Mouse (Mus musculus): Measurements from ENCODE around the gene Prl2c5. TPM values are rescaled to one million over a fixed set of nuclear protein-coding genes. Genes with fewer than 3 reads are reported as not detected.
"Not testable (repeated sequence)": the region's sequence is repeated elsewhere in the genome, so short reads cannot be mapped to it uniquely, and the experiment has no call there.

Gene Prl2c5
- not detected in 2 replicates for polyA plus RNA-seq (2014; fragmentation: Nextera tagmentation; extraction: Ambion mirVana)

GRCm38 (mm10) chr13:13182415-13182814 lies at the start of gene Prl2c5:
Gene Prl2c5, plus strand, starts transcription at chr13:13182715.
- not testable (repeated sequence) for H3K4me2 ChIP-seq (ENCODE audit: low read length); ATAC-seq (replicated peaks; ENCODE audit: low FRiP score, low TSS enrichment, low read depth); H3K4me1 ChIP-seq (replicated peaks; ENCODE audit: control insufficient read depth, insufficient read depth, low read length); H3K9me3 ChIP-seq (ENCODE audit: control insufficient read depth, low read length); H3K27ac ChIP-seq (ENCODE audit: low read depth); H3K27me3 ChIP-seq (replicated peaks; ENCODE audit: control insufficient read depth, insufficient read depth, low read length); DNase-seq (ENCODE audit: low spot score); H3K9ac ChIP-seq (ENCODE audit: low read length); H3K36me3 ChIP-seq (ENCODE audit: control insufficient read depth, insufficient read depth, low read length); H3K4me3 ChIP-seq (ENCODE audit: low read depth, low read length)
- 62% methylated on average over 2 of the region's 2 CpGs for WGBS

DNA sequence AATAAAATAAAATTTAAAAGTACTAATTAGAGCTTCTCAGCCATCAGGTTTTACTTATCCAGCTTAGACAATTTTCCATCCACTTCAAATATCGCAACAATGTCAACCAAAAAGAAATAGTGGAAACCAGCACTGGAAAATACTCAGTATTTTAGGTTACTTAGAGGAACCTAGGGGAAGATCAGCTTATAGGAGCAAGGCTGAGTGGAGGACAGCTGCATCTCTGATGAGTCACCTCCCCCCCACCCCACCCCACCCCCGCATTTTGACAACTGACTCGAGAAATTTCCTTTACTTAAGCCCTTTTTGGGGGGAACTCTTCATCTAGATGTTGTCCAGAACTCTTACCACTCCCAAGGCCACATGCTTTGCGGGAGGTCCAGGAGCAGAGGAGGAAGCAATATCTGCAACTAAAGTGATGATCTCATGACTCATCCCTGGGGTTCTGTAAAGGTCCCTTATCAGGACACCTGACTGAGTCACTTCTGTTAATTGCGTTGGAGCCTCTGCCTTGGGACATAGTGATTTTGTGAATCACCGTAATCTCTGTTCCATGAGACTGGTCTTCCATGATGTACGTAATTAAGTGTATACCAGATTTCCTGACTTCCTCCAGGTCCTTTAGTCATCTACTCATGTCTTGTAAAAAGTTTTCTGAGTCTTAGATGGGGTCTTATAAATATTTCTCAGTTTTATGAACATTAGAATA lies 19.6 kb upstream of the Prl2c5 start:
- not testable (repeated sequence) for DNase-seq (ENCODE audit: low spot score); H3K36me3 ChIP-seq (ENCODE audit: control insufficient read depth, insufficient read depth, low read length); H3K4me2 ChIP-seq (ENCODE audit: low read length); H3K9me3 ChIP-seq (ENCODE audit: control insufficient read depth, low read length); H3K4me1 ChIP-seq (replicated peaks; ENCODE audit: control insufficient read depth, insufficient read depth, low read length); H3K27me3 ChIP-seq (replicated peaks; ENCODE audit: control insufficient read depth, insufficient read depth, low read length); H3K9ac ChIP-seq (ENCODE audit: low read length); ATAC-seq (replicated peaks; ENCODE audit: low FRiP score, low TSS enrichment, low read depth); H3K4me3 ChIP-seq (ENCODE audit: low read depth, low read length); H3K27ac ChIP-seq (ENCODE audit: low read depth)
- 64% methylated on average over 3 of the region's 7 CpGs for WGBS

- H3K27ac ChIP-seq (ENCODE audit: low read depth); H3K4me1 ChIP-seq (replicated peaks; ENCODE audit: control insufficient read depth, insufficient read depth, low read length); DNase-seq (ENCODE audit: low spot score); H3K9ac ChIP-seq (ENCODE audit: low read length); H3K4me3 ChIP-seq (ENCODE audit: low read depth, low read length); ATAC-seq (replicated peaks; ENCODE audit: low FRiP score, low TSS enrichment, low read depth); H3K4me2 ChIP-seq (ENCODE audit: low read length); H3K27me3 ChIP-seq (replicated peaks; ENCODE audit: control insufficient read depth, insufficient read depth, low read length); H3K9me3 ChIP-seq (ENCODE audit: control insufficient read depth, low read length); H3K36me3 ChIP-seq (ENCODE audit: control insufficient read depth, insufficient read depth, low read length): not testable (repeated sequence)
- WGBS, result 89% methylated on average over 2 of the region's 2 CpGs
Measured at GRCm38 (mm10) chr13:13168631-13169030, 13.9 kb upstream of the Prl2c5 start.

DNA sequence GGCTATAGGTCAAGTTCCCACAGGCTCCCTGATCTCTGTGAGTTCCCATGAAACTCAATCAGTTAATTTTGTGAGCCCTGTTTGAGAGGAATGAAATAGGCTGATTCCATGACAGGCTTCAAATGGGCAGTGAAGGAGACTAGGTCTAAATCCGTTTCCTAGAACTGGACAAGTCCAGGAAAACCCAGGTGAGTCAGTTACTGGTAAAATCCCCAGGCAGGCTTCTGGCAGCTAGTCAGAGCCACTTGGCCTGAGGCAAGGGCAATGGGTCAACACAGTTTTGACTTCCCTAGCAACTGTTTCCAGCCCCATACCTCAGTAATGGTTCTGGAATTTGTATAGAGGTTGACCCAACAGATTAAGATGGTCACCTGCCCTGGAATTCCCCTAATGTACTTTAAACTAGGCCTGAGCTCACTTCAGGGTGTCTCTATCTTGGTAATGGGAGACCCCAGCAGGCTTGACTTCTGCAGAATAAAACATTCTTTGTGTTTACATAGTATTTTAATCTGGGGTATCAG lies 8.8 kb upstream of the Prl2c5 start:
- not testable (repeated sequence) for H3K4me1 ChIP-seq (replicated peaks; ENCODE audit: control insufficient read depth, insufficient read depth, low read length); H3K9ac ChIP-seq (ENCODE audit: low read length); H3K4me2 ChIP-seq (ENCODE audit: low read length); H3K4me3 ChIP-seq (ENCODE audit: low read depth, low read length); H3K27ac ChIP-seq (ENCODE audit: low read depth); H3K9me3 ChIP-seq (ENCODE audit: control insufficient read depth, low read length); H3K27me3 ChIP-seq (replicated peaks; ENCODE audit: control insufficient read depth, insufficient read depth, low read length); H3K36me3 ChIP-seq (ENCODE audit: control insufficient read depth, insufficient read depth, low read length); DNase-seq (ENCODE audit: low spot score); ATAC-seq (replicated peaks; ENCODE audit: low FRiP score, low TSS enrichment, low read depth)
- 81% methylated on average over 1 of the region's 1 CpGs for WGBS

- not testable (repeated sequence) for H3K9ac ChIP-seq (ENCODE audit: low read length); H3K4me1 ChIP-seq (replicated peaks; ENCODE audit: control insufficient read depth, insufficient read depth, low read length); H3K4me2 ChIP-seq (ENCODE audit: low read length); H3K4me3 ChIP-seq (ENCODE audit: low read depth, low read length); H3K9me3 ChIP-seq (ENCODE audit: control insufficient read depth, low read length); H3K36me3 ChIP-seq (ENCODE audit: control insufficient read depth, insufficient read depth, low read length); DNase-seq (ENCODE audit: low spot score); ATAC-seq (replicated peaks; ENCODE audit: low FRiP score, low TSS enrichment, low read depth); H3K27me3 ChIP-seq (replicated peaks; ENCODE audit: control insufficient read depth, insufficient read depth, low read length); H3K27ac ChIP-seq (ENCODE audit: low read depth)
- WGBS, result 70% methylated on average over 2 of the region's 2 CpGs
Measured at GRCm38 (mm10) chr13:13175736-13176135, 6.8 kb upstream of the Prl2c5 start.

GRCm38 (mm10) chr13:13211168-13211567 lies 28.7 kb downstream of the Prl2c5 start:
- H3K9me3 ChIP-seq (ENCODE audit: control insufficient read depth, low read length); H3K4me1 ChIP-seq (replicated peaks; ENCODE audit: control insufficient read depth, insufficient read depth, low read length); H3K9ac ChIP-seq (ENCODE audit: low read length); H3K4me2 ChIP-seq (ENCODE audit: low read length); ATAC-seq (replicated peaks; ENCODE audit: low FRiP score, low TSS enrichment, low read depth); H3K4me3 ChIP-seq (ENCODE audit: low read depth, low read length); H3K27me3 ChIP-seq (replicated peaks; ENCODE audit: control insufficient read depth, insufficient read depth, low read length); H3K27ac ChIP-seq (ENCODE audit: low read depth); DNase-seq (ENCODE audit: low spot score); H3K36me3 ChIP-seq (ENCODE audit: control insufficient read depth, insufficient read depth, low read length): not testable (repeated sequence)

DNA sequence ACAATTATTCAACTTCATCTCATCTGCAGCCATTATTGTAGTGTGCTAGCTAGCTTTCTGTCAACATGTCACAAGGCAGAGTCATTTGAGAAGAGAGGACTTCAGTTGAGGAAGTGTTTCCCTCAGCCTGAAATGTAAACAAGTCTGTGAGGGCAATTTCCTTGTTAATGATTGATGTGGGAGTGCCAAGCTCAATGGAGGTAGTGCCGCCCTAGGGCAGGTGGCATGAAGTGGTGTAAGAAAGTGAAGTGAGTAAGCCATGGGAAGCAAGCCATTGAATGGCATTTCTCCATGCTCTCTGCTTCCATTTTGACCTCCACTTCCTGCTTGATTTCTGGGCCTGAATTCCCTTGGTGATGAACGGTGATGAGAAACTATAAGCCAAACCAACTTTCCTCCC lies 33.8 kb downstream of the Prl2c5 start:
- not testable (repeated sequence) for H3K9ac ChIP-seq (ENCODE audit: low read length); H3K9me3 ChIP-seq (ENCODE audit: control insufficient read depth, low read length); H3K4me2 ChIP-seq (ENCODE audit: low read length); H3K27ac ChIP-seq (ENCODE audit: low read depth); H3K4me1 ChIP-seq (replicated peaks; ENCODE audit: control insufficient read depth, insufficient read depth, low read length); ATAC-seq (replicated peaks; ENCODE audit: low FRiP score, low TSS enrichment, low read depth); H3K27me3 ChIP-seq (replicated peaks; ENCODE audit: control insufficient read depth, insufficient read depth, low read length); H3K4me3 ChIP-seq (ENCODE audit: low read depth, low read length); H3K36me3 ChIP-seq (ENCODE audit: control insufficient read depth, insufficient read depth, low read length); DNase-seq (ENCODE audit: low spot score)
- WGBS, result 77% methylated on average over 2 of the region's 2 CpGs

DNA sequence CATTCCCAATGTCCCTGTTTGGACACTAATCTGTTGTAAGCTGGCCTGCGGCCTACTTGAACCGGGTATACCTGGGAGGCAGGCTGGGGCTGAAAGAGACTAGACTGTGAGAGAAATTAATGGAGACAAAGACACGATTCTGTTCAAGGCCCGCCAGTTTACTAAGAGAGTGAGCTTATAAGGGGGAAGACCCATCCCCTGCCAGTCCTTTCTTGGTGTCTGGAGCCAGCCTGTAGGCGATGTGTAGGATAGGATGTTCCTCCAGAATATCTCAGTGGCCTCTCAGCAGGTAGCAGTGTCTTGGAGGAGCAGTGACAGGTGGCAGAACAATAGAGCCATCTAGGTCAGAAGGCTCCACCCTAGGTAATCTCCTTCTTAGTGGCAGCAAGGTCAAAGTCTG lies 37.7 kb downstream of the Prl2c5 start:
- not testable (repeated sequence) for ATAC-seq (replicated peaks; ENCODE audit: low FRiP score, low TSS enrichment, low read depth)

DNA sequence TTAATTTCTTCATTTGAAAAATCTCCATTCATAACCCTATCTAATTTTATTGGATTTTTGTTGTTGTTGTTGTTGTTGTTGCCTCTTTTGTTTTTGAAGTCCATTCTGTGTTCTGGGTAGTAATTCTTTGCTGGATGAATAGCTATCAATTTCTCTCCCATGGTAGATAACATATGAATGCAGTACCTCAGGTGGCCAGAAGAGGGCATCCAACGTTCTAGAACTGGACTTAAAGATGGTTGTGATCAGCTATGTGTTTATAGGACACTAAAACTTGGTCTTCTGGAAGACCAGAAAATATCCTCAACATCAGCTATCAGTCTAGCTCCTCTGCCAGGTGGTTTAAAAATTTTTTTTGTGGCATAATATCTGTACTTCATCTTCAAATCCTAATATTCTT lies 54.9 kb downstream of the Prl2c5 start:
- H3K9me3 ChIP-seq (ENCODE audit: control insufficient read depth, low read length); H3K4me1 ChIP-seq (replicated peaks; ENCODE audit: control insufficient read depth, insufficient read depth, low read length); H3K4me3 ChIP-seq (ENCODE audit: low read depth, low read length); H3K4me2 ChIP-seq (ENCODE audit: low read length); H3K36me3 ChIP-seq (ENCODE audit: control insufficient read depth, insufficient read depth, low read length); ATAC-seq (replicated peaks; ENCODE audit: low FRiP score, low TSS enrichment, low read depth); H3K27ac ChIP-seq (ENCODE audit: low read depth); H3K9ac ChIP-seq (ENCODE audit: low read length); H3K27me3 ChIP-seq (replicated peaks; ENCODE audit: control insufficient read depth, insufficient read depth, low read length): not testable (repeated sequence)
- DNase-seq (ENCODE audit: low spot score), result peak; percentile 52
- WGBS, result 0% methylated on average over 1 of the region's 1 CpGs

More for the DNA sequence above, 37.7 kb downstream of the Prl2c5 start:
- H3K9me3 ChIP-seq (ENCODE audit: control insufficient read depth, low read length); DNase-seq (ENCODE audit: low spot score); H3K4me1 ChIP-seq (replicated peaks; ENCODE audit: control insufficient read depth, insufficient read depth, low read length); H3K36me3 ChIP-seq (ENCODE audit: control insufficient read depth, insufficient read depth, low read length); H3K4me3 ChIP-seq (ENCODE audit: low read depth, low read length); H3K4me2 ChIP-seq (ENCODE audit: low read length); H3K9ac ChIP-seq (ENCODE audit: low read length); H3K27ac ChIP-seq (ENCODE audit: low read depth); H3K27me3 ChIP-seq (replicated peaks; ENCODE audit: control insufficient read depth, insufficient read depth, low read length): not testable (repeated sequence)
- 76% methylated on average over 5 of the region's 5 CpGs for WGBS

All from intestine, embryonic 14.5 days (tissue).